Mouse (Mus musculus) embryo, embryonic 10 days (tissue): ENCODE measurements around the gene C530025M09Rik.

Experiments
- DNase-seq: peaks from one replicate; pipeline ENCODE4 v3.0.0-alpha.2; 2015; ENCODE audit warnings: low spot score

The C530025M09Rik gene

DNA sequence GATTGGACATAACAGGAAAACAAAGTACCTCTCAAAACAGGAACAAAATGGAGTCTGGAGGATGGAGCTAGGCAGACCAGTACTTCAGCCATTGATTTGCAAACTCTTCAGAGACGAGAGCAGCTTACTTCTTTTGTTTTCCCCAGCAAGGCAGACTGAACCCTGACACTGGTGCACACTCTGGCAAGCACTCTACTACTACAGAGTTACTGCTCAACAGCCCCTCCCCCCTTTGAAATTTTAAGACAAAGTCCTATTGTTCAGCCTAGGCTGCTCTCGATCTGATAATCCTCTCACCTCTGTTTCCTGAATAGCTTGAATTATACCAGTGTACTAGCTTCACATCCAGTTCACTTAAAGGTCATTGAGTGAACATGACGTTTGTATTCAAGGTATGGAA is 32.4 kb downstream of the C530025M09Rik start:
- peak; percentile 16 for DNase-seq
